Mouse (Mus musculus) frontal cortex, postnatal 36 days (tissue): ENCODE results near the gene Krtap10-4.
"Not testable (repeated sequence)": the region's sequence is repeated elsewhere in the genome, so short reads cannot be mapped to it uniquely, and the experiment has no call there.

ENCODE experiments used
- DNase-seq, 2 experiments: peaks; one replicate each; pipeline ENCODE4 v3.0.0; 2022; ENCODE audit warnings: low spot score in 2 of 2

The Krtap10-4 gene

GRCm38 (mm10) chr10:77826951-77827350, at the start of gene Krtap10-4:
Krtap10-4 (minus strand) TSS chr10:77827095.
- DNase-seq, result no peak

GRCm38 (mm10) chr10:77869651-77870050, 42.8 kb upstream of the Krtap10-4 start:
- DNase-seq, result no peak

GRCm38 (mm10) chr10:77867546-77867945, 40.7 kb upstream of the Krtap10-4 start:
- DNase-seq, result no peak

- no peak for DNase-seq
Observed at GRCm38 (mm10) chr10:77864762-77865143, 37.9 kb upstream of the Krtap10-4 start.

- no peak for DNase-seq
Observed at GRCm38 (mm10) chr10:77864067-77864761, 37.3 kb upstream of the Krtap10-4 start.

GRCm38 (mm10) chr10:77861675-77862074, 34.8 kb upstream of the Krtap10-4 start, which contains the start of gene Gm3285:
Gm3285 (plus strand) TSS chr10:77861975.
- no peak for DNase-seq

- DNase-seq, result no peak
Observed at GRCm38 (mm10) chr10:77852559-77852958, 25.7 kb upstream of the Krtap10-4 start, which contains the start of gene Gm10318. Gm10318 (plus strand) TSS chr10:77852859.

- no peak for DNase-seq
Observed at GRCm38 (mm10) chr10:77847538-77847937, 20.6 kb upstream of the Krtap10-4 start.

- DNase-seq, result no peak
Observed at GRCm38 (mm10) chr10:77846961-77847360, 20.1 kb upstream of the Krtap10-4 start.

GRCm38 (mm10) chr10:77846503-77846902, 19.6 kb upstream of the Krtap10-4 start, which contains the start of gene Gm36176:
Gm36176 (plus strand) TSS chr10:77846803.
- no peak for DNase-seq

GRCm38 (mm10) chr10:77839006-77839405, 12.1 kb upstream of the Krtap10-4 start:
- no peak for DNase-seq

GRCm38 (mm10) chr10:77835647-77836046, 8.8 kb upstream of the Krtap10-4 start, which contains the start of gene Krtap10-10:
Krtap10-10 (plus strand) TSS chr10:77835947.
- DNase-seq, result peak; percentile 15 to 31

GRCm38 (mm10) chr10:77819203-77819602, 7.7 kb downstream of the Krtap10-4 start:
- DNase-seq, result no peak

GRCm38 (mm10) chr10:77818523-77818922, 8.4 kb downstream of the Krtap10-4 start:
- DNase-seq, result no peak

- no peak for DNase-seq
Observed at GRCm38 (mm10) chr10:77815514-77815913, 11.4 kb downstream of the Krtap10-4 start.

- no peak for DNase-seq
Observed at GRCm38 (mm10) chr10:77814382-77814781, 12.5 kb downstream of the Krtap10-4 start, which contains the start of gene Gm2696. Gm2696 (plus strand) TSS chr10:77814682.

- DNase-seq, result no peak
Observed at GRCm38 (mm10) chr10:77811743-77812142, 15.2 kb downstream of the Krtap10-4 start, which contains the start of gene Gm9507. Gm9507 (minus strand) TSS chr10:77811843.

- DNase-seq, result no peak
Observed at GRCm38 (mm10) chr10:77804095-77804494, 22.8 kb downstream of the Krtap10-4 start.

- DNase-seq, result no peak
Observed at GRCm38 (mm10) chr10:77798921-77799508, 27.9 kb downstream of the Krtap10-4 start, which contains the start of gene Gm19668. Gm19668 (minus strand) TSS chr10:77799133.

GRCm38 (mm10) chr10:77798164-77798920, 28.6 kb downstream of the Krtap10-4 start:
- DNase-seq, result not testable (repeated sequence)

- DNase-seq, result no peak
Observed at GRCm38 (mm10) chr10:77797677-77798076, 29.2 kb downstream of the Krtap10-4 start.

GRCm38 (mm10) chr10:77794976-77795375, 31.9 kb downstream of the Krtap10-4 start, which contains the start of gene Gm9639:
Gm9639 (minus strand) TSS chr10:77795076.
- DNase-seq, result no peak
